Mouse (Mus musculus): ENCODE data around the gene Rbmx2. TPM values are rescaled to one million over a fixed set of nuclear protein-coding genes. Genes with fewer than 3 reads are reported as not detected.

The Rbmx2 gene
- 10 to 100 TPM; 11.9 to 15.4 TPM for polyA plus RNA-seq (2017; shearing (Covaris generic))

GRCm38 (mm10) chrX:48694864-48695371 is at the start of gene Rbmx2:
Gene Rbmx2, plus strand, starts transcription at chrX:48695004.

GRCm38 (mm10) chrX:48674171-48674570 is 20.6 kb upstream of the Rbmx2 start, which contains the start of gene Gpr119:
Gene Gpr119, minus strand, starts transcription at chrX:48674478.

Other genes starting within 250 kb of the Rbmx2 start
- gene Elf4, start 231.9 kb upstream of the Rbmx2 start, polyA plus RNA-seq (2017; shearing (Covaris generic)) = 10 to 100 TPM; 71.8 to 79.2 TPM
- 10 to 100 TPM; 37.4 to 41.3 TPM for gene Aifm1, start 181.4 kb upstream of the Rbmx2 start, polyA plus RNA-seq (2017; shearing (Covaris generic))
- 1 to 10 TPM in 1 of 2 experiments, under 1 TPM in 1; 0.23 to 1.3 TPM for gene Rab33a, start 175.7 kb upstream of the Rbmx2 start, polyA plus RNA-seq (2017; shearing (Covaris generic))
- gene Zfp280c, start 100.5 kb upstream of the Rbmx2 start, polyA plus RNA-seq (2017; shearing (Covaris generic)) = 10 to 100 TPM; 11.8 to 14.9 TPM
- gene Slc25a14, start 71.6 kb upstream of the Rbmx2 start, polyA plus RNA-seq (2017; shearing (Covaris generic)) = 10 to 100 TPM; 16.2 to 16.7 TPM
- under 1 TPM in 1 of 2 experiments, not detected in 1; 0.11 TPM for gene Gpr119, start 20.5 kb upstream of the Rbmx2 start, polyA plus RNA-seq (2017; shearing (Covaris generic))
- not detected for gene Gm595, start 182.7 kb downstream of the Rbmx2 start, polyA plus RNA-seq (2017; shearing (Covaris generic))

Measured in inflammation-experienced regulatory T-cells (primary cell).